Mouse (Mus musculus) erythroblast, embryonic 14.5 days (primary cell): ENCODE data around the gene Pnkp. TPM values are rescaled to one million over a fixed set of nuclear protein-coding genes. Genes with fewer than 3 reads are reported as not detected.

Experiments
- H3K27me3 ChIP-seq: 2 replicates; pipeline ENCODE4 v1.6.1; 2012; ENCODE audit warnings: inconsistent platforms; ENCODE audit not compliant: control insufficient read depth
- H3K36me3 ChIP-seq: 2 replicates; pipeline ENCODE4 v1.6.1; 2012; ENCODE audit warnings: mild to moderate bottlenecking, inconsistent platforms; ENCODE audit not compliant: control insufficient read depth
- H3K4me1 ChIP-seq: 2 replicates; pipeline ENCODE4 v1.6.1; 2012; ENCODE audit warnings: inconsistent platforms; ENCODE audit not compliant: control insufficient read depth
- H3K4me3 ChIP-seq: replicated peaks from 2 replicates; pipeline ENCODE3; 2012; ENCODE audit warnings: moderate library complexity, mild to moderate bottlenecking, inconsistent platforms
- H3K9me3 ChIP-seq: 2 replicates; pipeline ENCODE4 v1.6.1; 2012; ENCODE audit warnings: low read length, inconsistent platforms, mixed read lengths; ENCODE audit not compliant: control insufficient read depth
- GATA1 ChIP-seq: IDR thresholded peaks from 2 replicates; pipeline ENCODE4 v1.6.1; 2012; ENCODE audit warnings: low read length, inconsistent platforms, mixed read lengths
- TAL1 ChIP-seq: IDR thresholded peaks from 3 replicates; pipeline ENCODE4 v1.6.1; 2012; ENCODE audit warnings: low read length, inconsistent platforms, mixed read lengths
- polyA plus RNA-seq: library from polyadenylated mRNA; stranded (reverse); fragments of >175 nt; gene quantifications from 2 replicates; pipeline ENCODE4 v1.2.3, GENCODE M21; 2012

Gene Pnkp
- polyA plus RNA-seq, 1 experiment: 4.5 TPM

DNA sequence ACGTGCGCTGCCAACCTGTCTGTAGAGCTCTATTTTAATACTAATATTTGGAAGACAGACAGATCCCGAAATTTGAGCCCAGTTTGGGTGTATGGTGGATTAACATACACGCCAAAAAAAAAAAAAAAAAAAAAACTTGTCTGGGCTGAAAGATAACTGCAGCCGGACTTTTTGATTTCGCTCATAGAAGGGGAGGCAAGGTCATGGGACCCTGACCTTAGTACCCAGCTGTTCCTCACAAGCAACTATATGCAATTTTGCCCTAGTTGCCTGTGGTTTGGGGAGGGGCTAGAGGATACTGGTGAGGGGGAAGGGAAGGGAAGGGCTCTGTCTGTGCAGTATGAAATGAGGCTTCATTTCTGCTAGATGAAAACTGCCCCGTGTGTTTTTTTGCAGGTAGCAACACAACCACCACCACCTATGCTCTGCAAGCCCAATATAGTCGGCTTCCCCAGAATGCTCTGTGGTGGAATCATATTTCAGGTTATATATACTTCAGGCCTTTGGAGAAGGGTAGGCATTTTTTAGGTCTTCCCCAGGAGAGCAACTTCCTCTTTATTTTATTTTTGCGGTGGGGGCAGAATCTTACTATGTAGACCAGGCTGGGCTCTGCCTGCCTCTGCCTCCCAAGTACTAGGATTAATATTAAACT, 548 bp upstream of the Pnkp start:
- no peaks in the 10 kb centered on the region for H3K9me3 ChIP-seq
- no peaks in the 10 kb centered on the region for H3K27me3 ChIP-seq
- peaks cover 97% of the 10 kb centered on the region for H3K4me1 ChIP-seq
- H3K4me3 ChIP-seq: peak overlapping the region; percentile 73
- peaks cover 54% of the 10 kb centered on the region for H3K36me3 ChIP-seq
- no peak for TF ChIP-seq TAL1
- no peak for TF ChIP-seq GATA1

- TF ChIP-seq GATA1 (no peak), TAL1 (no peak)
- H3K36me3 ChIP-seq: peaks cover 54% of the 10 kb centered on the region
- peak overlapping the region; percentile 73 for H3K4me3 ChIP-seq
- no peaks in the 10 kb centered on the region for H3K27me3 ChIP-seq
- no peaks in the 10 kb centered on the region for H3K9me3 ChIP-seq
- H3K4me1 ChIP-seq: peaks cover 83% of the 10 kb centered on the region
Observed at GRCm38 (mm10) chr7:44857905-44858304, 966 bp downstream of the Pnkp start.

DNA sequence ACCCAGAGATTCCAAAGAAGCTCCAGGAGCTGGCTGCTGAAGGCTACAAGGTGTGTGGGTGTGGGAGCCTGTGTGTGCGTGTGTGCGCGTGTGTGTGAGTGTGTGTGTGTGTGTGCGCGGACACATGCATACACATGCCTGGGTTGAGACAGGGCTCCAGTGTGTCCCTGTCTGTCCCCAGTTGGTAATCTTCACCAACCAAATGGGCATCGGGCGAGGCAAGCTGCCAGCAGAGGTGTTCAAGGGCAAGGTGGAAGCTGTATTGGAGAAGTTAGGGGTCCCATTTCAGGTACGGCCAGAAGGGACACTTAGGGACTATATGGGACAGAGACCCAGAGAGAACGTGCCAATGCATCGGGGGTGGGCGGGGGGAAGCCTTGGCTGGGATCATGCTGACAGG, 3.0 kb downstream of the Pnkp start:
- no peak for TF ChIP-seq TAL1
- TF ChIP-seq GATA1: no peak
- peaks cover 73% of the 10 kb centered on the region for H3K4me1 ChIP-seq
- no peaks in the 10 kb centered on the region for H3K9me3 ChIP-seq
- no peaks in the 10 kb centered on the region for H3K27me3 ChIP-seq
- H3K36me3 ChIP-seq: peaks cover 64% of the 10 kb centered on the region
- H3K4me3 ChIP-seq: no peak overlapping the region

DNA sequence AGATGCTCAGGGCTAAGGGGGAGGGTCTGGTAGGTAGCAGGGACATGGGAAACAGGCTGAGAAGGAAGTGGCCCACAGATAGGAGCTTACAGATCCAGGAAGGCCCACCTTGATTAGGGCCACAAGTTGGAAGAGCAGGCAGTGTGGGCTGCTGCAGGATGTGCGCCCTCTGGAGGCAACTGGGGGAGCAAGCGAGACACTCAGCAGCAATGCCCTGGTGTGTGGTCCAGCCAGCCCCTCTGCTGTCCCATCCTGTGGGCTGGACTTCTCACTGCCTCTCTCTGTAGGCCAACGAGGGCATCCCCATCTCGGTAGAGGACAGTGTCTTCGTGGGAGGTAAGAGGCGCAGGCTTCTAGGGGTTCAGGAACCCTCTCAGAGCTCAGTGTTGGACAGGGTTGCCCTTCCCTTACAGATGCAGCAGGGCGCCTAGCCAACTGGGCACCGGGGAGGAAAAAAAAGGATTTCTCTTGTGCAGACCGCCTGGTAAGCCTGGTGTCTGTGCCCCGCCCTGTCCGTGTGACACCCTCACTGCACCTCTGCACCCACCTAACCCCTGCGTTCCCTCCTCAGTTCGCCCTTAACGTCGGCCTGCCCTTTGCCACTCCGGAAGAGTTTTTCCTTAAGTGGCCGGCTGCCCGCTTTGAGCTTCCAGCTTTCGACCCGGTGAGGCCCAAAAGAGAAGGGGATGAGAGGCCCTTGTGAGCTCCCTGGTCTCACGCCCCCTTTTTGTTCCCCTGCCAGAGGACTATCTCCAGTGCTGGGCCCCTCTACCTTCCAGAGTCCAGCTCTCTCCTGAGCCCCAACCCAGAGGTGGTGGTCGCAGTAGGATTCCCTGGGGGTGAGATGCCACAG, 3.9 kb downstream of the Pnkp start:
- Histone ChIP-seq H3K36me3 (peaks cover 73% of the 10 kb centered on the region), H3K4me1 (peaks cover 73% of the 10 kb centered on the region), H3K27me3 (no peaks in the 10 kb centered on the region), H3K9me3 (no peaks in the 10 kb centered on the region), H3K4me3 (no peak overlapping the region)
- TF ChIP-seq GATA1 (no peak), TAL1 (no peak)

GRCm38 (mm10) chr7:44861429-44861816, 4.5 kb downstream of the Pnkp start:
- TF ChIP-seq GATA1 (no peak), TAL1 (no peak)
- H3K36me3 ChIP-seq: peaks cover 76% of the 10 kb centered on the region
- no peaks in the 10 kb centered on the region for H3K27me3 ChIP-seq
- H3K4me1 ChIP-seq: peaks cover 72% of the 10 kb centered on the region
- no peaks in the 10 kb centered on the region for H3K9me3 ChIP-seq
- no peak overlapping the region for H3K4me3 ChIP-seq

GRCm38 (mm10) chr7:44862434-44862833, 5.5 kb downstream of the Pnkp start:
- Histone ChIP-seq H3K27me3 (no peaks in the 10 kb centered on the region), H3K4me1 (peaks cover 72% of the 10 kb centered on the region)

DNA sequence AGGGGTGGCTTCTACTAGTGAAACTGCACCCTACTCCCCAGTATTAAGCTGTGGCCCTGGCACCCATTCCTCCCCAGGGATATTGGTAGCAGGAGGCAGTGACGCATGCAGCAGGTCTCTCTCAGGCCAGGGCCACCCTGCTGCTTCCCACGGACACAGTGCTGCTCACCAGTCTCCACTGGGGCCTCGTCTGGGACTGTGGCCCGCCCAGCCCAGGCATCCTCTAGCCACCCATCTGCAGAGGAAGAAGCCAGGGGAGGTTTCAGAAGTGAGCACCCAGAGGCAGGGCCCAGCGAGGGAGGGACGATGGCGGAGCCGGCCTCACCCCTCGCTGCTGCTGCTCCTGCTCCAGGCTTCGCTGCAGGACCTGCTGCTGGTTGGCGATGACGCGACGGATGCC, 6.3 kb downstream of the Pnkp start:
- H3K4me1 ChIP-seq: peaks cover 72% of the 10 kb centered on the region
- no peaks in the 10 kb centered on the region for H3K9me3 ChIP-seq
- no peaks in the 10 kb centered on the region for H3K27me3 ChIP-seq
- H3K4me3 ChIP-seq: no peak overlapping the region
- no peak for TF ChIP-seq TAL1
- TF ChIP-seq GATA1: no peak
- H3K36me3 ChIP-seq: peaks cover 78% of the 10 kb centered on the region

More at GRCm38 (mm10) chr7:44862434-44862833, 5.5 kb downstream of the Pnkp start:
- no peaks in the 10 kb centered on the region for H3K9me3 ChIP-seq
- no peak overlapping the region for H3K4me3 ChIP-seq
- TF ChIP-seq GATA1: no peak
- no peak for TF ChIP-seq TAL1
- H3K36me3 ChIP-seq: peaks cover 78% of the 10 kb centered on the region

- no peak for TF ChIP-seq TAL1
- TF ChIP-seq GATA1: no peak
- Histone ChIP-seq H3K27me3 (peaks cover 3% of the 10 kb centered on the region; the same call in 1 of the 2 replicates), H3K9me3 (no peaks in the 10 kb centered on the region), H3K36me3 (peaks cover 73% of the 10 kb centered on the region), H3K4me3 (no peak overlapping the region), H3K4me1 (peaks cover 74% of the 10 kb centered on the region)
Observed at GRCm38 (mm10) chr7:44863982-44864494, 7.1 kb downstream of the Pnkp start.
